Mouse (Mus musculus): ENCODE data around the gene Gm10762.

The Gm10762 gene

GRCm38 (mm10) chr2:128967661-128968441, at the start of gene Gm10762:
Gene Gm10762 (minus strand): TSS chr2:128967725.
- peak; percentile 92 for DNase-seq

- peak; percentile 15 for DNase-seq
These were observed 41.3 kb upstream of the Gm10762 start for GRCm38 (mm10) chr2:129008867-129009266.

DNA sequence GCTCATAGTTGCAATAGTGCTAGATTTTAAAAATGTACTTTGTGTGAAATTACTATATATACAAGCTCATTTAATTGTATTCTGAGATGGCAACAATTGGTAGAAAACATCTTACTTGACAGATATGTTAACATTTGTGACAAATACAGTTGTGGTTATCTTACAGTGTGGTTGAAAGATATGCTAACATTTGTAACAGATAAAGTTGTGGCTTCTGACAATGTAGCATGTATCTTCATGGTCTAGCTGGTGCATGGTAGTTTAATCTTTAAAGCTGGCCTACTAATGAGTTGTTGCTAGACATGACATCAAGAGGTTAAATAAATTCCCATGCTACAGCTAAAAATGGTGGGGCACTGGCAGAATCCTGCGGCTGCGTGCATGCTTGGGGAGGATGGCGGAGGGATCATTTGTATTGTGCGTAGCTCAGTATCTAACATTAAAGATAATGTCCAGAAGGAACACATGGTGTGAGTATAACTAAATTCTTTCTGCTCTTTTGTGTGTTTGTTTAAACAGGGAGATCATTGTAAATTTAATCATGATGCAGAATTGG, 38.7 kb upstream of the Gm10762 start:
- no peak for DNase-seq

GRCm38 (mm10) chr2:129004872-129005271, 37.3 kb upstream of the Gm10762 start:
- DNase-seq = no peak

DNA sequence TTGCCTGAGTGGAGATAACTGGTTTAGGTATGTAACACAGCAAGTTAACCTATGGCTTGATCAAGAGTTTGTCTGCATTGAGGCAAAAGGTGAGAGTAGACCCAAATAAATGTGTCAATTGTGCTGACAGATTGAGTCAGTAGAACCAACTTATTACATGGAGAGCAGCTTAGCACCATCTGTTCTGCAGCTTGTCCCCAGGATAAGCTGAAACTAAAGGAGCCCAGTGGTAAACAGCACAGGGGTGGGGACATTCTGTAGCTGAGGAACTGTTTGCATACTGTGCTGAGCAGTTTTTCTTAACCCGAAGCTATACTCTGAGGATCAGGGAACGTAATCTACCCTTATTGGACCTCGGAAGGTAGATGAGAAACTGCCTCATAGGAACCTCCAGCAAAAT, 17.2 kb upstream of the Gm10762 start:
- DNase-seq = no peak

- DNase-seq = no peak
These were observed 8.0 kb upstream of the Gm10762 start for GRCm38 (mm10) chr2:128975572-128975971.

- DNase-seq = no peak
These were observed 4.8 kb upstream of the Gm10762 start for GRCm38 (mm10) chr2:128972301-128972700.

GRCm38 (mm10) chr2:128968475-128969083, 1.1 kb upstream of the Gm10762 start:
- DNase-seq = no peak

DNA sequence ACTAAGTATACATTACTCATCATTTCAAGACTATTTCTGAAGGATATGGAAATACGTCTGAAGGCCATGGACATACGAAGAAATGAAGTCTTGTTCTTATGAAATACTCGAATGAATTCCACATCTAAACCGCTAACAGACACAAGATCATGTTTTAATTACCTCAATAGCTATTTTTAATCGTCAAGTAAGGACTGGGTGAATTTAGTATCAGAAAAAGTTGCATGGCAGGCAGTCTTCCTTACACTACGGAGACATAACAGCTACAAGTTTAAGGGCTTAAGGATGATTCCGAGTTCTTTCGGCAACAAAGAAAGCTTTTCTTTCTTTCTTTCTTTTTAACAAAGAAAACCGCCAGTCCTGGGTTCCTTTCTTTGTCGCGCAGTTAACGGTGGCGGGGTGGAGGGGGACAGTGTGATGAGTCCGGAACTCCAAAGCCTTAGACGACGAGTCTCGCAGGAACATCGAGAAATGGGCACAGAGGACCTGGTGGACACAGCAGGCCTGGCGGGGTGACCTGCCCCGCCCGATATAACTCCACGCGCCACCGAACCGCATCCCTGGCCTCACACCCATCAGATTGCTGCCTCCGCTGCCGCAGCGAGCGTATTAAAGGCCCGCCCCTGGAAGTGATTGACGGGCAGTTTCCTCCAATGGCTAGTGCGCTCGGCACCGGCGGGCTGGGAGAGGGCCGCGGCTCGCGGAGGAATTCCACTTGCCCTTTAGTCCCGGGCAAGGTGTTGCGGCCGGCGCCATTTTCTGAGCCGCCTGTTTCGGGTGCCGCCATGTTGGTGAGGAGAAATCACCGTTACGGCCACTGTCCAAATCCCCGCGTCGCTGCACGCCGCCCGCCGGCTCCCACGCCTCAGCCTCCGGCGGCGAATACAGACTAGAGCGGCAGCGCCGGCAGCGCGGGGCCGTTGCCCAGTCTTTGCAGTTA, 614 bp downstream of the Gm10762 start, which contains the start of gene Zc3h6:
Gene Zc3h6, plus strand, starts transcription at position 762 of the 940 bp plus-strand sequence.
- DNase-seq = peak; percentile 99

GRCm38 (mm10) chr2:128966236-128966635, 1.3 kb downstream of the Gm10762 start:
- no peak for DNase-seq

DNA sequence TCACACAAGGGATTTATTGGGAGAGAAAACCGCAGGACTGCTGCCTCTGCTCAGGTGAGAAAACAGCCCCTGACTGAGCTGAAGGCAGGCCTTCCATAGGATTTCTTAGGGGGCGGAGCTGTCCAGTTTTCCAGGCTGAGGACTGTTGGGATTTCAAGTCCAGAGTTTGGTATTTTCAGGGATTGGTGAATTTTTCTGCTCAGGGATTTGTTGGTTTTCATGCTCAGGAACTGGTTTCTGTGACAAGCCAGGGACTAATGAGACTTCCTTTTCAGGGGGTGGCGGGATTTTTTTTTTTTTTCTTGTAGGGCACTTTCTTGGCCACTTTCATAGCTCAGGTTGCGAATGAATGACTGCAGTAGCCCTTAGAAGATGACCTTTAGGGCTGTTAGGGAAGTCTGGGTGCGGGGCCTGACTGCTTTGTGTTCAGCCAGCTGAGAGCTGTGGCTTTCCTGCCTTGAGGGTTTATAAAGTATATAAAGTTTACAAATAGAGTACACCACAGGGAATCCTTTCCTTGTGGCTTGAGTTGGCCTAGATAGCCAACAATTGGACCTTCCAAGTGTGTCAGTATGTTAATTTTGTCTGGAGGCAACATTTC, 1.9 kb downstream of the Gm10762 start:
- DNase-seq = no peak

DNA sequence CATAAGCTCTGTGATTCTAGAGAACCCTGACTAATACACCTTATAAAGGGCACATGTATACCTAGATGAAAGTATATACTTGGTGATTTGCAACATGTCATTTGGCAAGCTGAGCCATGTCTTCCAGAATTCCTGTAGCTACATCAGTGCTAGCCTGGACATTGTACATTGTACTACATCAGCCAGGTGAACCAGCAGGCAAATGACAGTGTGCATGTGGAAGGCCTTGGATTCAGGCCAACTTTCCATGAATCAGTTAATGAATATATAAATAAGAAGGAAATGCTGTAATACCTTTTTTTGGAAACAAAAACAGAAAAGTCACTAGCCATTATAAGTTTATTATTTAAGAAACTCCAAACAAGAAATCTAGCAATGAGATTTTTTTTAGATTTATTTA, 13.3 kb downstream of the Gm10762 start:
- no peak for DNase-seq

GRCm38 (mm10) chr2:128947962-128948588, 19.4 kb downstream of the Gm10762 start:
- peak; percentile 74 for DNase-seq

DNA sequence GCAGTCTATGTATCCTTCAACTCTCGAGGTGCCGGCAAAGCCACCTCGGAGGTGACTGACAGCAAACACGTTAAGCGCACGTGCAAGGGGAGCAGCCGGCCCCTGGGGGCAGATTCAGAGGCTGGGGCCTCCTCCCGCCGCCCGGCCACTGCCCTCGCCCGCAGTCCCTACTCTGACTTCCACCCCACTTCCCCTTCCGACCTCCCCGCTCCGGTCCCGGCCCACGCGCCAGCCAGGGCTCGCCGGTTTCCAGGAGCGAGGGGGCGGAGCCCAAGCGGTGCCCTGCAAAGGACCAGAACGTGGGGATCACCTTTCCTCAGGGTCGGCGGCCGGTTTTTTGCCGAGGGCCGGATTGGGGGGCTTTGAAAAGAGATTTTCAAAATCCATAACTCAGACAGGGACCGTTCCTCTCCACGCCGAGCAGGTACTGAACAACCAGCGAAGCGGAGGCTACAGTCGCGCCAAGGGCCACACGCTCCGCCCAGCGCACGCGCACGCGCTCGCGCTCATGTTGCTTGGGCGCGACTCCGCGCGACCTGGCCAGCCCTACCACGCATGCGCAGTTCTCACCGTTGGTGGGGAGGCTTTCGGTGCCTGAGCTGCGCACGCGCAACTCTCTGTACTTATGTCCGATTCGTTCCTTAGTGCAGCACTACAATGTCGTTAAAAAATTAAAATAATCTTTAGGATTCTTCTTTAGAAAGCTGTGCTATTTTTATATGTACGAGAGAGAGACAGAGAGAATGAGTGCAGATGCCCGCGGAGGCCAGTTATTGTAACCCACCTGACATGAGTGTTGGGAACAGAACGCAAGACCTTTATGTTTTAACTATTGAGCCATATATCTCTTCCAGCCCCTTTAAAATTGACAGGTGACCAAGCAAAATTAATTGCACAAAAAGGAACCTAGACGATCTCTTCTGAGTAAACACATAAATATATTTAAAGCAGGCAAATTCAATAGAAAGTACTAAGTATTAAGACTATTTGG, 23.7 kb downstream of the Gm10762 start, which contains the start of gene Zc3h8:
Gene Zc3h8, minus strand, starts transcription at position 540 of the 991 bp plus-strand sequence.
- peak; percentile 97 for DNase-seq

DNA sequence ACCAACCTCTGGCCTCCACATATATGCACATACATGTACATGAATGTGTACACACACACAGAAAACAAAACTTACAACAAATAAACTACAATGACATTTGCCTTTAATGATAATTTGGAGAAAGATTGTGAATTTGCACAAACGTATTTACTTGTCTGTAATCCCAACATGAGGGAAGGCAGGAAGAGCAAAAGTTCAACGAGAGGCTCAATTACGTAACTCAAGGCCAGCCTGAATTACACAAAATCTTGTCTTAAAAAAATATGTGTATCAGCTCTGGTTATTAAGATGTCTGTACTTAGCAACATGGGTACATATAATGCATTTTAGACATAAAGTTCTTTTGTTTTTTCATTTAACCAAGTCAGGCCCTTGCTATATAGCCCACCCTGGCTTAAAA, 31.3 kb downstream of the Gm10762 start:
- DNase-seq = no peak

DNA sequence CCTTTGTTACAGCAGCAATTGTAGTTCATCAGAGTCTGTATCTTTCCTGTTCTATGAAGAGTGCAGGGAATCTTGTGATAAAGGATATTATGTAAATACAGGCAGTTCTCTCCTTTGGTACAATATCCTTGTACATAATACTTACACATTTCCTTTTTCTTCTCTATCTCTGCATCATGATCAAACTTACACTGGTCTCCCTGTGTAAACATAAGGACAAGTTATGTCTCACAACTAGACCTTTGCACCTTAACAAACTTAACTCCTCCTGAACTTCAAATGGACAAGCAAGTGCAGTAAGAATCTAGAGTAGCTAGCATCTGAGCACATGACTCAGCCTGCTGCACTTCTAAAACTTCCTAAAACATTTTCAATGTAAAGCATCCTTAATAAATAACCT, 36.8 kb downstream of the Gm10762 start:
- no peak for DNase-seq

- no peak for DNase-seq
These were observed 39.1 kb downstream of the Gm10762 start for GRCm38 (mm10) chr2:128928446-128928845.

DNA sequence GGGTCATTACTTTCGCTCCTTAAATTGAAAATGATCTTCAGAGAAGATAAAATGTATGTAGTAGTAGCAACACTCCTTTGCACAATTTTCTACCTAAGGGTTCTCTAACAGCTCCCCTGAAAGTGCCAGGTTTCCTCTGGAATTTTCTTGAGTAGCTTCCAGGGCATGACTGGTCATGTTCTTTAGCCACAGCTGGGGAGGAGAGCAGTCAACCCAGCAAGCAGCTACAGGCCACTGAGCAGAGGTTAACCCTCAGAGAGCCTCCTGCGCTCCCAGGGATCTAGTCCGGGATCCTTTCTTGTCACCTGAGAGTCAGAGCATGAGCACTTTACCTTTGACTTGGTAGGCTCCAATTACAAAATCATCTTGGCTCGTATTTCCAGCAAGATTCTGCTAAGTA, 42.7 kb downstream of the Gm10762 start:
- DNase-seq = no peak
